Mouse (Mus musculus) gonadal fat pad, adult 2 months (tissue): ENCODE results near the gene Sft2d1. TPM values are rescaled to one million over a fixed set of nuclear protein-coding genes. Genes with fewer than 3 reads are reported as not detected.
"Not testable (repeated sequence)": the region's sequence is repeated elsewhere in the genome, so short reads cannot be mapped to it uniquely, and the experiment has no call there.

Experiments used
- DNase-seq: peaks from one replicate; pipeline ENCODE4 v3.0.0-alpha.2; 2012; ENCODE audit warnings: low read depth
- polyA plus RNA-seq: library from polyadenylated mRNA; depleted of rRNA; stranded (reverse); fragments of >200 nt; gene quantifications from 2 replicates; pipeline ENCODE4 v1.2.3, GENCODE M21; 2012

The Sft2d1 gene
- polyA plus RNA-seq, 1 experiment, result 69.9 TPM

GRCm38 (mm10) chr17:8302772-8303438 is 8.0 kb upstream of the Sft2d1 start:
- DNase-seq, result no peak

DNA sequence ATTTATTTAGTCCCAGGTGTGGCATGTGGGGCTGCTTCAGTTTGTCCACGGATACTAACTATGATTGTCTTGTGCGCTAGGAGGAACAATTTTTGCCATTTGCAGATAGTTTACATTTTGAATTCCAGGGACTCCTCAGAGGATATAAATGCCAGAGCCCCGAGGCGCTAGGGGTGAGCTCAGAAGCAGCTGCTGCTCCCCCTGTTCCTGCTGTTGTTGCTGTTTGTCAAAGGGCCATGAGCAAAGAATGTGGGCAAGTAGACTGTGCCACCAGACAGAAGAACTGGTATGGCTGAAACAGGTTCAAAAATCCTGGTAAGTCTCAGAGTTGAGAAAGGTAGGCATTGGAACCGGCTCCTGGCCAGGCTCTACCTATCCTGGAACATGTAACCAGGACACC is 7.2 kb upstream of the Sft2d1 start:
- DNase-seq, result no peak

- no peak for DNase-seq
Observed at GRCm38 (mm10) chr17:8305801-8306200, 5.1 kb upstream of the Sft2d1 start.

- no peak for DNase-seq
Observed at GRCm38 (mm10) chr17:8311751-8312150, 849 bp downstream of the Sft2d1 start.

DNA sequence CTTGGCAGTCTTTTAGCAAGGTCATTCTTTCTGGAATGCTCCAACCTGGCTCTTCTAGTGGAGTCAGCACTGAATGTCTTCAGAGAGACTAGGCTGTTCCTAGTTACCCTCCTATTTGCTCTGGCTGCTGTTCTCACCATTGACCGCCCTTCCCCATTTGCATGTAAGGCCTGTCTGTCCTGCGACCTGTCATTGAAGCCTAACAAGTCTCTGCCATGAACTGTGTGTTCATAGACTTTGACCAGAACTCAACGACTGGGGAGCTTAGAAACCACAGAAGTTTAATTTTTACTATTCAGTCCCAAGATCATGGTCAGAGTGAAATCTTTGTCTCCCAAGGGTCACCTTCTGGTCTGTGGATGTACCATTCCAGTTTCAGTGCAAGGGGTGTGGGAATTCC is 3.1 kb downstream of the Sft2d1 start:
- DNase-seq, result no peak

- no peak for DNase-seq
Observed at GRCm38 (mm10) chr17:8316251-8316650, 5.3 kb downstream of the Sft2d1 start.

DNA sequence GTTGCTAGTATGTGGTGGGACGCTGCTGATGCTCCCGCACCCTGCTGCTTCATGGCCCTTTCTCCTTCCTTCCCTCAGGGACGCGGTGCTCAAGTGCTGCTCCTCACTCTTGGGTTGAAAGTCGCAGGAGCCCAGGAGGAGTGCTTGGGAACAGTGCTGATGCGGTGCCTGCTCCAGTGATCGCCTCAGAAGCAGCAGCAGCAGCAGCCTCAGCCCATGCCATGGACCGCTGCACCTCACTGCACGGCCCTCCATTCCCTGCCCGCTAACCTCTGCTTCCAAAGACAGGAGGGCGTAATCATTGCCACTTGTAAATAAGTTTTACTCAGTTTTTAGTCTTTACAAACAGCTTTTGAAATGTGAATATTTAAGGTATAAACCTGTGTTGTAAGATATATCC is 16.0 kb downstream of the Sft2d1 start:
- DNase-seq, result not testable (repeated sequence)

DNA sequence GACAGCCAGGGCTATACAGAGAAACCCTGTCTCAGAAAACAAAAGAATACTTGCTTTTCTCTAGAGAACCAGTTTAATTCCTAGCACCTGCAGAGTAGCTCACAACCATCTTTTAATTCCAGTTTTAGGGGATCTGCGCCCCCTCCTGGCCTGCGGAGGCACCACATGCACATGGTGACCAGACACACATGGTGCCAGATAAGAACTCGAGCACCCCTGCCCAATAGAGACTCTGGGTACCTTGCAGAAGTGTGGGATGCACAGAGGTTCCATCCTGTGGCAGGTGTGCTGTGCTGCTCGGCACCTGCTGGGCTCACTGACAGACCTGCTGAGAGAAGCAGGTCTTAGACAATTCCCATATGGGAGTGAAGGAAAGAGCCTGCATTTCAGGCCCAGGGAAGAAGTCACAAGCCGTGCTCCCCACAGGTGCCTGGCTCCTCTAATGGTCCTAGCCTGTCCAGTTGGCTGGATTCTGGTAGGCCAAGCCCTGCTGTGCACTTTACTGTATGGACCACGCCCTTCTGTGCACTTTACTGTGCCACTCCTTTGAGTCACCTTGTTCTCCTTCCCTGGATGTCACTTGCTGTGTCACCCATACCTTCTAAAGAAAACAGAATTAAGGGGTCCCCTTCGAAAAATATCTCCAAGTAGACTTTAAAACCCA is 17.7 kb downstream of the Sft2d1 start:
- DNase-seq, result no peak

GRCm38 (mm10) chr17:8330602-8331001 is 19.7 kb downstream of the Sft2d1 start:
- no peak for DNase-seq

- not testable (repeated sequence) for DNase-seq
Observed at GRCm38 (mm10) chr17:8337159-8337558, 26.3 kb downstream of the Sft2d1 start, which contains the start of gene Prr18. Gene Prr18 (plus strand): TSS chr17:8337459.

DNA sequence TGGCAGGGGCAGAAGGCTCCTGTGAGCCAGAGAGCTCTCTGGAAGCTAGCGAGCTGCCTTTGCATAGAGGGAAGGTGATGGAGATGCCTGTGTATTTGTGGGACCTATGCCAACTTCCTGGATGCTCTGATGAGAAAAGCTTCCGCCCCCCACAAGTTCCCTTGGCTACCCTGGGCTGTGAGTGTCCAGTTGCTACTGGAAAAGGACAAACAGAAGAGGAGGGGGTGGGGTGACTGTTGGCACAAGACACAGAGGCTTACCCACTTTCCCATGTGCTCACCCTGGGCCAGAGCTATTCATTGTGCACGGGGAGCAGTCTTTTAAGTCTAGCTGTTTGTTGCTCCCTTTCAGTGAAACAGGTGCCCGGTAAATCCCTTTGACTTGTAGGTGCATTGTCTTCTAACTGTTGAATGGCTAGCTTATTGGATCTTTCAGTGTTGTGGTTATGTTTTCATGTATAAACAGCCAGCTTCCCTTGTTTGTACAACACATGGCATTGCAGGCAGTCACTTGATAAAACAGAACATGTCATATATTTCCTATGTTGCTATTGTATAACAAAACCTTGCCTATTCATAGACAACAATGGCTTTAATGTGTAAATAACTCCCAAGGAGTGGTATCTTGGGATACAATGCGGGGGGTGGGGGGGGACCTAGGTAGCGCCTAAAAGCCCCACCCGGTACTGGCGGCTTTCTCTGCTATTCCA is 28.9 kb downstream of the Sft2d1 start:
- no peak for DNase-seq

GRCm38 (mm10) chr17:8340407-8341359 is 29.8 kb downstream of the Sft2d1 start:
- no peak for DNase-seq

- DNase-seq, result no peak
Observed at GRCm38 (mm10) chr17:8341360-8341963, 30.6 kb downstream of the Sft2d1 start.

DNA sequence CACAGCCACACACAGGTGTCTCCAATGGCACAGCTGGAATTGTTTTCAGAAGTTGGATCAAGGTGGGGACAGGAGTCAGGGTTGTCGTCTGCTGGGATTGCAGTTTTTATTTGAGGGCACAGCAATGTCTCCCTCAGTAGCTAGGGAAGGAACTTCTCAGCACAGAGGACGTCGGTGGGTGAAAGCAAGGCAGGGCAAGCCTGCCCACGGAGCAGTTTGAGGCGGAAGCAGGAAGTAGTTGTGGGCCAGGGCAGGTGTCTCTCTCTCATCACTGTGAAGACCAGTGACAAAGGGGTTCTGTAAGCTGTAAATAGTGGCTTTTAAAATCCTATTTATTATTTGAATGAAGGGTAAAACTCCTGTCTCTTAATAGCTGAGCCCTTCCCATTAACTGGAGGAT is 31.8 kb downstream of the Sft2d1 start:
- no peak for DNase-seq

DNA sequence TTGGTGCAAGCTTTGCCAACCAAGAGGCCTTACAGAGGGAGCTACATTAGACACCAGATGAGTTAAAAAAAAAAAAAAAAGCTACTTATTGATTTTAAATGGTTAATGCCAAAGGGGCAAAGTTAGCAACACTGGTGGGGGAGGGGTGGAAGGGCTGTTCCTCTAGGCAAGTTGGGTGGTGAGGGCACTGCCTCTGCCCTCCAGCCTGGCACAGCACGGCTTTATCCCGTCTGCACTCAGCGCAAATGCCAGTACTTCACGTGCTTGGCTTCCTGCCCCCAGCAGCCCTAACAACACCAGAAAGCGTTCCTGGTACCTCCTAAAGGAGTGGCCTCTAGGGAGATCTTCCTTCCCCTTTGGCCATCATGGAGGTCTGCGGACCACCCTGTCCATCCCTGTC is 32.5 kb downstream of the Sft2d1 start:
- DNase-seq, result no peak

DNA sequence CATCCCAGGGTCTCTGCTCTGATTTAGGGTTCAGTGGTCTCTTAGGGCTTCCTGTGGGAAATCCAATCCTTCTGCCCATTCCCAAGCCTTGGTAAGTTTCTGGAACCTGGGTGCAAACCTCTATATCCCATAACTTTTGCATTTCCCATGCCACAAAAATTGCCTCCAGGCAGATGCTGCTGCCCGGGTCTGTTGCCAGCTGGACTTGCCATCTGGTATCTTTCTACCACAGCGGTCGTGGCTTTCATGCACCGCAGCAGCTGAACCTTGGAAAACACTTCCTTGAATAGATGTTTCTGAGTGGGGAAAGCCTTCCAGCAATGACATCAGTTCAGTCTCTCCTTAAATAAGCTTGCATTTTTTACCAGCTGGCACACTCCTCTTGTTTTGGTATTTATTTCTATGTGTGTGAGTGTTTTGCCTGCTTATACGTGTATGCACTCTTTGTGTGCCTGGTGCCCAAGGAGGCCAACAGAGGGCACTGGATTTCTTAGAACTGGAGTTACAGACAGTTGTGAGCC is 36.9 kb downstream of the Sft2d1 start:
- DNase-seq, result no peak

- DNase-seq, result no peak
Observed at GRCm38 (mm10) chr17:8348941-8349340, 38.0 kb downstream of the Sft2d1 start.

- no peak for DNase-seq
Observed at GRCm38 (mm10) chr17:8351088-8351487, 40.2 kb downstream of the Sft2d1 start.

GRCm38 (mm10) chr17:8355692-8356091 is 44.8 kb downstream of the Sft2d1 start, which contains the start of gene T2:
Gene T2 (plus strand): TSS chr17:8355992.
- no peak for DNase-seq

GRCm38 (mm10) chr17:8357498-8357897 is 46.6 kb downstream of the Sft2d1 start:
- no peak for DNase-seq

DNA sequence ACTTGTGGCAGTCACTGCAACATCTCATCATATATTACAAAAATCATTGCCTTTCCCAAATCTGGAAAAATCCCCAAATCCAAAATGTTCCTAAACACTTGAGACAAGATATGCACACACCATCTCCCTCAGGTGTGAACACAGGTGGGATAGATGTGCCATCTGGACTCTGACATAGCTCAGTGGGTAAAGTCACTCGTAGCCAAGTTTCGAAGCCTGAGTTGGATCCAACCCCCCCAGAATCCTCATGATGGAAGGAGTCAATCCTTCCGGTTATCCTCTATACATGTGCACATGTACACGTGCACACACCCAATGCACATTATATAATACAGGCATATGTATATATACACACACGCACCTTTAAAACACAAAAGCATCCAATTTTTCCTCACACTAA is 50.0 kb downstream of the Sft2d1 start:
- DNase-seq, result no peak
